Mouse (Mus musculus) stomach, postnatal 0 days (tissue): Measurements from ENCODE around the gene Cavin3.

ENCODE experiments used
- CTCF ChIP-seq: IDR thresholded peaks from 2 replicates; pipeline ENCODE4 v1.5.1; 2016; ENCODE audit warnings: antibody characterized with exemption, low read depth, mild to moderate bottlenecking, moderate library complexity
- EP300 ChIP-seq: optimal IDR thresholded peaks from 2 replicates; pipeline ENCODE3; 2016; ENCODE audit warnings: antibody characterized with exemption

GRCm38 (mm10) chr7:105433859-105434258 is 48.2 kb downstream of the Cavin3 start:
- no peak for TF ChIP-seq CTCF
- TF ChIP-seq EP300: no peak
